Mouse (Mus musculus) monocyte, adult 59 days (primary cell): Measurements from ENCODE around the gene Nipsnap3a. TPM values are rescaled to one million over a fixed set of nuclear protein-coding genes. Genes with fewer than 3 reads are reported as not detected.

Source experiments
- total RNA-seq, 2 experiments: library from RNA; stranded (reverse); gene quantifications; one replicate each; pipeline ENCODE4 v1.2.4; 2023

Gene Nipsnap3a
- not detected for total RNA-seq

GRCm38 (mm10) chr4:52989248-52989647, at the start of gene Nipsnap3a:
TSS of gene Nipsnap3a (plus strand) at chr4:52989272.

GRCm38 (mm10) chr4:52964247-52964646, 24.8 kb upstream of the Nipsnap3a start, which contains the start of gene Olfr270:
TSS of gene Olfr270 (plus strand) at chr4:52964547.

GRCm38 (mm10) chr4:53011732-53012361, 22.8 kb downstream of the Nipsnap3a start, which contains the start of gene Nipsnap3b:
TSS of gene Nipsnap3b (plus strand) at chr4:53011880.

Other genes with a start within 250 kb of the Nipsnap3a start
- not detected for gene Olfr275, start 174.7 kb upstream of the Nipsnap3a start, total RNA-seq
- not detected for gene Olfr273, start 130.0 kb upstream of the Nipsnap3a start, total RNA-seq
- not detected for gene Olfr272, start 70.1 kb upstream of the Nipsnap3a start, total RNA-seq
- gene Olfr270, start 24.7 kb upstream of the Nipsnap3a start, total RNA-seq, result not detected
- 10 to 100 TPM; 48.9 to 53.7 TPM for gene Nipsnap3b, start 22.6 kb downstream of the Nipsnap3a start, total RNA-seq
- 10 to 100 TPM; 21.4 to 23.4 TPM for gene Abca1, start 170.6 kb downstream of the Nipsnap3a start, total RNA-seq